Mouse (Mus musculus) hindbrain, postnatal 0 days (tissue): ENCODE measurements at regions not wholly inside any gene's neighbourhood (a gene's known extent, or its start where the extent isn't known, plus 50 kb on each side); places are given as distances from the start of the nearest gene placed in this dataset.

Source experiments
- ATAC-seq: fragments of 200-750 bp; cut with Nextera tagmentation; 2 replicates; pipeline ENCODE4 v1.8.0; 2017; ENCODE audit warnings: mild to moderate bottlenecking, moderate TSS enrichment, moderate library complexity
- DNase-seq: peaks from one replicate; pipeline ENCODE4 v3.0.0-alpha.2; 2015; ENCODE audit warnings: low spot score
- H3K27ac ChIP-seq: fragments of 300-500 bp; sonication (generic); 2 replicates; pipeline ENCODE4 v1.5.1; 2014; ENCODE audit warnings: mild to moderate bottlenecking
- H3K27me3 ChIP-seq: fragments of 300-500 bp; sonication (generic); 2 replicates; pipeline ENCODE4 v1.6.1; 2014; ENCODE audit warnings: low read length, mixed read lengths; ENCODE audit not compliant: insufficient read depth
- H3K36me3 ChIP-seq: fragments of 300-500 bp; sonication (generic); 2 replicates; pipeline ENCODE4 v1.6.1; 2014; ENCODE audit warnings: low read length, mixed read lengths; ENCODE audit not compliant: insufficient read depth
- H3K4me1 ChIP-seq: fragments of 300-500 bp; sonication (generic); 2 replicates; pipeline ENCODE4 v1.6.1; 2014; ENCODE audit warnings: antibody characterized with exemption, low read length, mixed read lengths; ENCODE audit not compliant: insufficient read depth
- H3K4me2 ChIP-seq: fragments of 300-500 bp; sonication (generic); 2 replicates; pipeline ENCODE4 v1.6.1; 2014; ENCODE audit warnings: low read depth, mild to moderate bottlenecking, low read length, moderate library complexity, mixed read lengths
- H3K4me3 ChIP-seq: fragments of 300-500 bp; sonication (generic); 2 replicates; pipeline ENCODE4 v1.5.1; 2014; ENCODE audit warnings: low read length
- H3K9ac ChIP-seq: fragments of 300-500 bp; sonication (generic); replicated peaks from 2 replicates; pipeline ENCODE4 v1.6.1; 2014; ENCODE audit warnings: mild to moderate bottlenecking, low read length, moderate library complexity, mixed read lengths
- H3K9me3 ChIP-seq: fragments of 300-500 bp; sonication (generic); 2 replicates; pipeline ENCODE4 v1.6.1; 2016; ENCODE audit warnings: low read length, mixed read lengths
- CTCF ChIP-seq: IDR thresholded peaks from 2 replicates; pipeline ENCODE4 v1.5.1; 2016; ENCODE audit warnings: antibody characterized with exemption, control low read depth, low read depth
- WGBS: fragments of 180-500 bp; shearing (Covaris S2); extraction: QIAGEN DNeasy Blood & Tissue Kit; methylation state at CpG from one replicate; pipeline ENCODE4 v1.1.7; 2014; 5-methylcytosine and 5-hydroxymethylcytosine counted together

DNA sequence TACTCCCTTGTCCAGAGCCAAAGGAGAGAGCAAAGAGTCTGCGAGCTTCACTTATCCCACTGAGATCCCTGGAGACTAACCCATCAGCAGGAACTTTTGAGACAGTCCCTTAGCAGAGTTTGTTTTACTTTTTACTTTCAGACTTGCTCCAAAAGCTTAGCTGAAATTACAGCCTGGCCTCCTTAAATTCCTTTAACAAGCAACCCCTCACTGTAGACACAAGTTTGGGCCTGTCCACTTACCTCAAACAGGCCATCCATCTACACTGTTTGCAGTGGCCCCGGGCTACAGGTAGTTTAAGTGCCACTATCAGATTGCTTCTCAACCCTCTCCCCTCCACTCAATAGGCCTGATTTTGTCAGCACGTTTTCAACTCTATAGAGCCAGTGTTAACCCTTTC lies 291.5 kb upstream of the Tnp1 start:
- DNase-seq (no peak), ATAC-seq (no peak)
- H3K27me3 ChIP-seq: no peaks in the 10 kb centered on the region
- no peak overlapping the region for H3K27ac ChIP-seq
- no peaks in the 10 kb centered on the region for H3K4me1 ChIP-seq
- no peaks in the 10 kb centered on the region for H3K9me3 ChIP-seq
- no peak overlapping the region for H3K4me3 ChIP-seq
- no peaks in the 10 kb centered on the region for H3K36me3 ChIP-seq
- H3K4me2 ChIP-seq: no peak overlapping the region
- 45% methylated on average over 3 of the region's 3 CpGs for WGBS
- TF ChIP-seq CTCF: no peak
- H3K9ac ChIP-seq: no peak overlapping the region

DNA sequence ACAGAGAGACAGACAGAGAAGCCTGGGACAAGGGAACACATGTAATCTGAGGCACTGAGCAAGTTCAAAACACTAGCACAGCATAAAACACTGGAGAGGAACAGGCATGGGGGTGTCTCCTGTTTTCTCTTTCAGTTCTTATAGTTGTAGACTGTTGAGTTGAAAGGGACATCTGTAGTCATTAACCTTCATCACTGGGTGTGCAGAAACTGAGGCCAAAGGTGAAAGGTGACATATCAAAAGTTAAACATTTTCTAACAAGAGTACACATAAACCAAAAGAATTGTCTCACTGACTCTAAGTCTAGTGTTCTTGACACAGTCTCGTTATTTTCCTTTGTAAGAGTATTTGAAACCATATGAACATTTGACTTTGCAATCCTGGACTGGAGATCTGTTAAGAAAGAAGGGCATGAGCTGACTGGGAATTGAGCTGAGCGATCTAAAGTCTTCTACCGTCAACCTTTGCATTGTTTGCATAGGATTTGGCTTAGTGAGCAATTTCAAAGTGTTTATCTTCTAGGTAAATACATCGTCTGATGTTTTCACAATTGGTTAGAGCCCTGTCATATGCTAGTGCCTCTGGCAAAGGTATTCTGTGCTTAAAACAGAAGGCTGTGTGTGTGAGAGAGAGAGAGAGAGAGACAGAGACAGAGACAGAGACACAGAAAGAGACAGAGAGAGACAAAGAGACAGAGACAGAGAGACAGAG lies 284.4 kb upstream of the Tnp1 start:
- Histone ChIP-seq H3K36me3 (no peaks in the 10 kb centered on the region), H3K9me3 (no peaks in the 10 kb centered on the region), H3K4me2 (no peak overlapping the region), H3K4me1 (no peaks in the 10 kb centered on the region), H3K4me3 (no peak overlapping the region), H3K27me3 (no peaks in the 10 kb centered on the region), H3K27ac (no peak overlapping the region), H3K9ac (no peak overlapping the region)
- no peak for DNase-seq
- WGBS: 67% methylated on average over 4 of the region's 4 CpGs
- no peak for ATAC-seq
- no peak for TF ChIP-seq CTCF

DNA sequence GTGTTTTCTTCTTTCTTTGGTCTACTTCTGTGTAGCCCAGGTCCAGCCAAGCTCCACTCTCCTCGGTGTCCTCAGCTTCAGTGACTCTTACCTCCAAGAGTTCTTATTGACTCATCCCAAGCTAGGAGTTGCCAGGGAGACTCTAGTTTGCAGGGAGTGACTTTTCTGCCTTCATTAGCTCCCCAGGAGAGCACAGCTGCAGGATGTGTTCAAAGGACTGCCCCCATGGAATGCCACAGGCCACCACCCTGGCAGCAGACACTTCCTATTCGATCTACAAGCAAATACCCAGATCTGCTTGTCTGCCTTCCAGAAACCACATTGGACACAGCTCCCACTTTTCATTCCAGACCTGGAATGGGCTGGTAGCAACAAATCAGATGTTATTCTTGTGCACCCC lies 269.6 kb upstream of the Tnp1 start:
- Histone ChIP-seq H3K4me2 (no peak overlapping the region), H3K9me3 (no peaks in the 10 kb centered on the region), H3K27me3 (no peaks in the 10 kb centered on the region), H3K4me1 (no peaks in the 10 kb centered on the region), H3K4me3 (no peak overlapping the region), H3K9ac (no peak overlapping the region), H3K36me3 (no peaks in the 10 kb centered on the region), H3K27ac (no peak overlapping the region)
- 70% methylated on average over 2 of the region's 2 CpGs for WGBS
- TF ChIP-seq CTCF: no peak
- no peak for ATAC-seq
- no peak for DNase-seq

DNA sequence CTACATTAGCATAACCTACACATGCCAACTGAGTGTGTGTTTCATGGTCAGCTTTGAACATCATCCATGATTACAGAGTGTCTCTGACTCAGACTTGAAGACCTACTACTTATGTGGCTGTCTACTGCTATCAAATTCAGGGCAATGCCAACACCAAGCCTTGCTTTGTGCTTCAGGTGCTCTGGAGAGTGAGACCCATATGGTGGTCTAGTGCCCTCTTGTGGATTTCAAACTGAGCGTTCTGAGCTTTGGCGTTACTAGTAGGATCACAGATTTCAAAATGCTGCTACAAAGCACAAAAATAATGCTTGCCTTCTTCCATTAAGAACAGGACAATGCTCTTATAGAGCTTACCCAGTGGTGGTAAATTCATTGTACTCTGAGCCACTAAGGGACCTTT lies 258.8 kb upstream of the Tnp1 start:
- no peaks in the 10 kb centered on the region for H3K27me3 ChIP-seq
- peak; percentile 68 for TF ChIP-seq CTCF
- DNase-seq (peak; percentile 60), ATAC-seq (no peak)
- H3K36me3 ChIP-seq: no peaks in the 10 kb centered on the region
- H3K4me3 ChIP-seq: no peak overlapping the region
- no peak overlapping the region for H3K27ac ChIP-seq
- H3K4me2 ChIP-seq: no peak overlapping the region
- H3K9me3 ChIP-seq: no peaks in the 10 kb centered on the region
- no peaks in the 10 kb centered on the region for H3K4me1 ChIP-seq
- WGBS: 33% methylated on average over 2 of the region's 2 CpGs
- H3K9ac ChIP-seq: no peak overlapping the region

DNA sequence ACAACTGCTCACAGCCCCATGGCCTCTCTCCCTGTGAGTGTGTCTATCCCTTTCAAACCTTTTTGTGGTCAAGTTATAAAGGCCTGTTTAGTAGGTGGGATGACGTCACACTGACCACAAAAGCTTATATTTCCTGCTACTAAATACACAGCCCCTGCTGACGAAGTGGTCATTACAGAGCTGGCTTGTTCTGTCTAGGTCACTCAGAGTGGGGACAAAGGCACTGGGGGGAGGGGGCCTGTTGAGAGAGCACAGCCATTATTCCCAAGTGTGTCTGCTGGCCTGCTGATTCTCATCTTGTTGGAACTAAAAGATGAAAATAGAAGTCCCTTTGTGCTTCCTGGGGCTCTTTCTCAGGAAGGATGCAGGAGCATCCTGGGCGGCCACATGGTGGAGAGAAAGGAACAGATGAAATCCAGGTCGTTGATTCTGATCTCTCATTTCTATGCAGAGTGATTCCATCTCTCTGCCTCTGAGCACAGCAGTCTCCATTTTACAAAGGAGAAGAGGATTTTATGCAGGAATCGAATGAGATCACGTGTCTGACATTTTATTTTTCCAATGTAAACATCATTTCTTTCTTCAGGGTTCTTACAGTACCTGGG lies 255.2 kb upstream of the Tnp1 start:
- no peak for TF ChIP-seq CTCF
- H3K27ac ChIP-seq: no peak overlapping the region
- H3K9me3 ChIP-seq: no peaks in the 10 kb centered on the region
- no peak overlapping the region for H3K9ac ChIP-seq
- WGBS: 31% methylated on average over 6 of the region's 6 CpGs
- no peaks in the 10 kb centered on the region for H3K36me3 ChIP-seq
- peak; percentile 13 for DNase-seq
- no peaks in the 10 kb centered on the region for H3K27me3 ChIP-seq
- H3K4me3 ChIP-seq: no peak overlapping the region
- ATAC-seq: peak; percentile 74
- H3K4me1 ChIP-seq: no peaks in the 10 kb centered on the region
- H3K4me2 ChIP-seq: no peak overlapping the region

DNA sequence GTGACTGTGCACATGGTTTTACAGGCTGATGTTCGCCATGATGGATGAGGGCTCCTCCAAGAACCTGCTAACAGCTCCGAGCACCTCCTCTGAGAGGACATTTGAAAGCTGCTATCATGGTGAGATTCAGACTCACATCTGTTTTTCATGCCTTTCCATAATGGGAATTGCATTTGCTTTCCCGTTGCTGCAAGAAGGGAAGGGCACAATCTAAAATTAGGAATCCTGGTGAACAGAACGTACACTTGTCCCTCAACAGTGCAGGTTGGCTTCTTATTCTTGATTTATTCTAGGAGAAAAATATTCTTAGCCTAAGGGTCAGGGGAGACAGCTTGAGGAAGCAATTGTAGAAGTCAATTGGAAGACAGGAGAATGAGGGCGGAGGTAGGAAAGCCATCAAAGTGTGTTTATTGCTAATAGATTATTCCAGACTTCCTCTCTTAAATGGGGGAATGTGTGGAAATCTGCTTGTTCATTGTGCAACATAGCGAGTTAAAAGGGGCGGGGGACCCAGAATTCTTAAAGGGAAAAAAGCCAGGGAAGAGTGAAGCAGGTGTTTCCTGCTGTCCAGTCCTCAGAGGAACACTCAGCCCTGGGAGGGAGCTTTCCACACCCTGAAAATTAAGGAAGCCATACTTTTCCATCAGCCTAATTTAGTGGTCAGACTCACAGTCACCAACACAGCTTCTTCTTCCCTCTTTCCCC lies 253.5 kb upstream of the Tnp1 start:
- Histone ChIP-seq H3K9me3 (no peaks in the 10 kb centered on the region), H3K27ac (no peak overlapping the region), H3K4me1 (no peaks in the 10 kb centered on the region), H3K27me3 (no peaks in the 10 kb centered on the region), H3K4me3 (no peak overlapping the region), H3K4me2 (no peak overlapping the region), H3K9ac (no peak overlapping the region), H3K36me3 (no peaks in the 10 kb centered on the region)
- DNase-seq (no peak), ATAC-seq (no peak)
- no peak for TF ChIP-seq CTCF
- 79% methylated on average over 7 of the region's 7 CpGs for WGBS

DNA sequence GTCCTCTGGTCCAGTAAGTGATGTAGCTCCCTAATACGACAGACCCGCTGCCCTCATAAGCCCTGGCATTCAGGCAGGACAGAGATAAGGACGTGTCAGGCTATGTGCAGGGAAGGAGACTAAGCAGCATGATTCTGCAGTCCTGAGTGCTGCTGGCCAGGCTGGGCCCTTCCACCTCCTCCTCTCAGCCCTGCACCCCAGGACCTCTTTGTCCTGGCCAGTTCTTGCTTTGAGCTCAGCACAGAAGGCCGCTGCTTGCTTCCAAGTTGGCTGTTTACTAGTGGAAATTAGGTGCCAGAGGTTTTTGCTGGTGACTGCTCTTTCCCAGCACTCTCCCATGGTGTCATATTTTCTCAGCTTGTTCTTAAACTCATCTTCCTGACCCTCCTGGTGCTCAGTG lies 249.3 kb upstream of the Tnp1 start:
- Histone ChIP-seq H3K9me3 (no peaks in the 10 kb centered on the region), H3K4me2 (no peak overlapping the region), H3K36me3 (no peaks in the 10 kb centered on the region), H3K27me3 (no peaks in the 10 kb centered on the region), H3K27ac (no peak overlapping the region), H3K4me3 (no peak overlapping the region), H3K9ac (no peak overlapping the region), H3K4me1 (no peaks in the 10 kb centered on the region)
- peak; percentile 13 for DNase-seq
- WGBS: 67% methylated on average over 4 of the region's 4 CpGs
- ATAC-seq: no peak
- no peak for TF ChIP-seq CTCF
